Mouse (Mus musculus): ENCODE data around the gene Gadd45gip1.
"Not testable (repeated sequence)": the region's sequence is repeated elsewhere in the genome, so short reads cannot be mapped to it uniquely, and the experiment has no call there.

Gadd45gip1 gene

GRCm38 (mm10) chr8:84797971-84798370 is 33.4 kb upstream of the Gadd45gip1 start:
- DNase-seq, result no peak

- DNase-seq, result no peak
Measured at GRCm38 (mm10) chr8:84798446-84799135, 32.7 kb upstream of the Gadd45gip1 start.

GRCm38 (mm10) chr8:84799136-84799931 is 32.0 kb upstream of the Gadd45gip1 start:
- peak; percentile 46 for DNase-seq

GRCm38 (mm10) chr8:84799999-84800831 is 31.1 kb upstream of the Gadd45gip1 start, which contains the start of gene Nfix:
Gene Nfix (minus strand): TSS chr8:84800344.
- peak; percentile 67 for DNase-seq

- DNase-seq, result no peak
Measured at GRCm38 (mm10) chr8:84806031-84806430, 25.3 kb upstream of the Gadd45gip1 start.

GRCm38 (mm10) chr8:84809109-84809940 is 22.0 kb upstream of the Gadd45gip1 start:
- no peak for DNase-seq

- DNase-seq, result no peak
Measured at GRCm38 (mm10) chr8:84809941-84810280, 21.4 kb upstream of the Gadd45gip1 start.

GRCm38 (mm10) chr8:84810896-84811295 is 20.4 kb upstream of the Gadd45gip1 start:
- DNase-seq, result peak; percentile 88

GRCm38 (mm10) chr8:84811303-84811702 is 20.0 kb upstream of the Gadd45gip1 start:
- no peak for DNase-seq

GRCm38 (mm10) chr8:84813059-84813458 is 18.3 kb upstream of the Gadd45gip1 start:
- peak; percentile 87 for DNase-seq

GRCm38 (mm10) chr8:84813830-84814229 is 17.5 kb upstream of the Gadd45gip1 start:
- DNase-seq, result no peak

- no peak for DNase-seq
Measured at GRCm38 (mm10) chr8:84814240-84814554, 17.1 kb upstream of the Gadd45gip1 start.

- DNase-seq, result no peak
Measured at GRCm38 (mm10) chr8:84814555-84815441, 16.5 kb upstream of the Gadd45gip1 start.

GRCm38 (mm10) chr8:84815547-84815946 is 15.8 kb upstream of the Gadd45gip1 start:
- peak; percentile 95 for DNase-seq

GRCm38 (mm10) chr8:84816117-84816516 is 15.2 kb upstream of the Gadd45gip1 start:
- DNase-seq, result no peak

- DNase-seq, result no peak
Measured at GRCm38 (mm10) chr8:84822723-84823122, 8.6 kb upstream of the Gadd45gip1 start, which contains the start of gene Dand5. Gene Dand5 (minus strand): TSS chr8:84822823.

- DNase-seq, result peak; percentile 84
Measured at GRCm38 (mm10) chr8:84823653-84824052, 7.7 kb upstream of the Gadd45gip1 start.

GRCm38 (mm10) chr8:84825636-84826035 is 5.7 kb upstream of the Gadd45gip1 start:
- peak; percentile 60 for DNase-seq

- DNase-seq, result not testable (repeated sequence)
Measured at GRCm38 (mm10) chr8:84826518-84826917, 4.8 kb upstream of the Gadd45gip1 start.

GRCm38 (mm10) chr8:84832034-84832717 is 854 bp downstream of the Gadd45gip1 start:
- DNase-seq, result peak; percentile 92

All from liver (tissue).